Comparison of ENCODE assay signal across 16 mouse cellular contexts in genomic region chr9:118900677-118901076, GRCm38 (mm10).
"Had no signal": no experiment of that assay in that cellular context is flagged by ENCODE, and none has a peak within 500 bp of the region (broad histone marks: within the 10 kb centered on the region; RNA-seq: fewer than 3 reads in every experiment).

No protein-coding gene starts in this region.

- ATAC-seq: liver, embryonic 12.5 days; liver, postnatal 0 days; lung, postnatal 0 days; midbrain, embryonic 13.5 days; midbrain, embryonic 15.5 days; midbrain, embryonic 16.5 days had no signal

- DNase-seq: left cerebral cortex, postnatal 4 days; liver; liver, embryonic 13.5 days; liver, postnatal 0 days; lung, adult 18-20 months; lung, adult 2 months; lung, embryonic 14.5 days; lung, postnatal 10 days; lung, postnatal 14 days; lung, postnatal 36 days; midbrain, embryonic 14.5 days had no signal
